Mouse (Mus musculus) hindbrain, embryonic 12.5 days (tissue): Measurements from ENCODE around the gene Acacb. TPM values are rescaled to one million over a fixed set of nuclear protein-coding genes. Genes with fewer than 3 reads are reported as not detected.

Experiments used
- ATAC-seq: fragments of 200-750 bp; cut with Nextera tagmentation; 2 replicates; pipeline ENCODE4 v1.8.0; 2017; ENCODE audit warnings: moderate TSS enrichment; ENCODE audit not compliant: low FRiP score
- H3K27ac ChIP-seq: fragments of 300-500 bp; sonication (generic); 2 replicates; pipeline ENCODE4 v1.5.1; 2016; ENCODE audit warnings: mild to moderate bottlenecking
- H3K27me3 ChIP-seq: fragments of 300-500 bp; sonication (generic); 2 replicates; pipeline ENCODE4 v1.6.1; 2016; ENCODE audit warnings: mild to moderate bottlenecking
- H3K36me3 ChIP-seq: fragments of 300-500 bp; sonication (generic); 2 replicates; pipeline ENCODE4 v1.6.1; 2016; ENCODE audit warnings: mild to moderate bottlenecking
- H3K4me1 ChIP-seq: fragments of 300-500 bp; sonication (generic); 2 replicates; pipeline ENCODE4 v1.6.1; 2016
- H3K4me2 ChIP-seq: fragments of 300-500 bp; sonication (generic); replicated peaks from 2 replicates; pipeline ENCODE4 v1.6.1; 2016; ENCODE audit warnings: mild to moderate bottlenecking
- H3K4me3 ChIP-seq: fragments of 300-500 bp; sonication (generic); 2 replicates; pipeline ENCODE4 v1.5.1; 2016; ENCODE audit warnings: mild to moderate bottlenecking
- H3K9ac ChIP-seq: fragments of 300-500 bp; sonication (generic); 2 replicates; pipeline ENCODE4 v1.6.1; 2016; ENCODE audit warnings: mild to moderate bottlenecking, moderate library complexity
- H3K9me3 ChIP-seq: fragments of 300-500 bp; sonication (generic); replicated peaks from 2 replicates; pipeline ENCODE4 v1.6.1; 2016; ENCODE audit warnings: mild to moderate bottlenecking
- WGBS: fragments of 180-500 bp; shearing (Covaris S2); methylation state at CpG from one replicate; pipeline ENCODE4 v1.1.7; 2016; 5-methylcytosine and 5-hydroxymethylcytosine counted together
- polyA plus RNA-seq: library from polyadenylated mRNA; unstranded; fragments of >200 nt; fragmentation: Nextera tagmentation; extraction: Ambion mirVana; gene quantifications from 2 replicates; pipeline ENCODE4 v1.2.1, GENCODE M21; 2016

The Acacb gene
- polyA plus RNA-seq, 1 experiment from 2014 or later, result 2.4 TPM

DNA sequence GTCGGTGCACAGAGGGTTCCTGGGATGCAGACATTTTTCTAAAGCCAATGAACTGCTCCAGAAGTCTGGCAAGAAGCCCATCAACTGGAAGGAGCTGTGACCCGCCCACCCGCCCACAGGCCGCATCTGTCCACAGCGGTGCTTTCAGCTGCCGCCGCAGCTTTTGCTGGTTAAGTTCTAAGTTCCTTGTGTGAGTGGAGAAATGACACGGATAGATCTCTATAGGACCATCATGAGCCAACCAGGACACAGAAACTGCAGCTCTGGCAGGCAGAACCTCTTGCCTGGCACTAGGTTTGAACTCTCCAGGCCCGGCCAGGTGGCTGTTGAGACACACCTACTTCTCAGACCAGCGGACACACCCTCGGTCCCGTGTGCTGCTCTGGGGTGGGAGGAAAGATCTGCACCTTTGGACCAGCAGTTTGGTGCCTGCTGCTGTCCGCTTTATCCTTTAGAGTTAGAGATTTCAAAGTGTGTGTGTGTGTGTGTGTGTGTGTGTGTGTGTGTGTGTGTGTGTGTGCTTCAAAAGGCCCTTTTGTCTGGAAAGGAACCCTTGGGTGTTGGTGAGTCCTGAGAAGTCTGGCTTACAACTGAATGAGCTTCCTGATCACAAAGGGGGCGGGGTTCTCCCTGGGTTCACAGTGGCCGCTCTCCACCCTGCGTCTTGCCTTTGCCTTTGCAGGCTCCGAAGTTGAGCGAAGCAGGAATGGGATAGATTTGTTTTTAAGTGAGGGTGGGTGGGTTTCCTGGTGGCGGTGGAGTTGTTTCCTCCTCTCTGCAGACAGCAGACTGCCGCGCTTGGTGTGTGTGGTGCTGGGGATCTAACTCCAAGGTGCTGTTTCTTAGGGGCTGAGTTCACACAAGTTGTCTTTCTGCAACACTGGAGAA is 7.8 kb upstream of the Acacb start:
- no peak overlapping the region for H3K9ac ChIP-seq
- peaks cover 22% of the 10 kb centered on the region for H3K4me1 ChIP-seq
- H3K4me2 ChIP-seq, result peak overlapping the region; percentile 19
- peak overlapping the region; percentile 83 for H3K27ac ChIP-seq
- ATAC-seq, result peak; percentile 41; the same call in 1 of the 2 replicates
- whole genome bisulfite sequencing, result 71% methylated on average over 21 of the region's 21 CpGs
- 0 out of 2 replicates have a peak, but pooled peaks cover 2% of the 10 kb centered on the region for H3K36me3 ChIP-seq
- no peaks in the 10 kb centered on the region for H3K27me3 ChIP-seq
- no peaks in the 10 kb centered on the region for H3K9me3 ChIP-seq
- no peak overlapping the region for H3K4me3 ChIP-seq

- Histone ChIP-seq H3K4me2 (peak overlapping the region; percentile 19), H3K9ac (no peak overlapping the region), H3K36me3 (0 out of 2 replicates have a peak, but pooled peaks cover 2% of the 10 kb centered on the region), H3K27me3 (no peaks in the 10 kb centered on the region), H3K9me3 (no peaks in the 10 kb centered on the region), H3K4me1 (peaks cover 22% of the 10 kb centered on the region), H3K27ac (peak overlapping the region; percentile 83), H3K4me3 (no peak overlapping the region)
- ATAC-seq, result peak; percentile 87
- WGBS, result 34% methylated on average over 9 of the region's 9 CpGs
Measured at GRCm38 (mm10) chr5:114139175-114139574, 7.2 kb upstream of the Acacb start.

GRCm38 (mm10) chr5:114147043-114147972 is 973 bp downstream of the Acacb start:
- no peak overlapping the region for H3K27ac ChIP-seq
- 89% methylated on average over 14 of the region's 14 CpGs for WGBS

GRCm38 (mm10) chr5:114152359-114153092 is 6.2 kb downstream of the Acacb start:
- H3K27me3 ChIP-seq, result 0 out of 2 replicates have a peak, but pooled peaks cover 2% of the 10 kb centered on the region
- 0 out of 2 replicates have a peak, but pooled peaks cover 3% of the 10 kb centered on the region for H3K9me3 ChIP-seq
- no peak overlapping the region for H3K4me3 ChIP-seq
- 85% methylated on average over 12 of the region's 12 CpGs for WGBS
- no peak overlapping the region for H3K27ac ChIP-seq
- ATAC-seq, result no peak
- H3K4me1 ChIP-seq, result no peaks in the 10 kb centered on the region
- no peak overlapping the region for H3K4me2 ChIP-seq
- H3K36me3 ChIP-seq, result no peaks in the 10 kb centered on the region
- H3K9ac ChIP-seq, result no peak overlapping the region

More at GRCm38 (mm10) chr5:114147043-114147972, 973 bp downstream of the Acacb start:
- no peak overlapping the region for H3K4me3 ChIP-seq
- no peak overlapping the region for H3K4me2 ChIP-seq
- H3K36me3 ChIP-seq, result no peaks in the 10 kb centered on the region
- 0 out of 2 replicates have a peak, but pooled peaks cover 3% of the 10 kb centered on the region for H3K9me3 ChIP-seq
- ATAC-seq, result no peak
- no peak overlapping the region for H3K9ac ChIP-seq
- H3K27me3 ChIP-seq, result no peaks in the 10 kb centered on the region
- H3K4me1 ChIP-seq, result peaks cover 5% of the 10 kb centered on the region

DNA sequence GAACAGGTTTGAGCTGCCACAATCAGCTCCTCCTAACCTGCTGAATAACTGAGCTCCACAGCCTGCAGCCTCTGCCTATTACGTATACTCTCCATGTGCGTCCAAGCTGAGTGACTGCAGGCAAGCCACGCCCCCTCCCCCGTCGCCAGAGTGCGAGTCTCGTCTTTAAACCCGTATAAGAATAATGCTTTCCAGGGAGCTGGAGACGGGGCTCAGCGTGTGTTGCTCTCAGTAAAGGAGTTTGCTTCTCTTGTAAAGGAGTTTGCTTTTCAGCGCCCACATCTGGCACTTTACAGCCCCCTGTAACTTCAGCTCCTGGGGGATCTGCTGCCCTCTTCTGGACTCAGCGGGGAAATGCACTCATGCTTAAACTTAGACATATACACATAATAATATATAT is 7.2 kb downstream of the Acacb start:
- Histone ChIP-seq H3K9ac (no peak overlapping the region), H3K9me3 (0 out of 2 replicates have a peak, but pooled peaks cover 2% of the 10 kb centered on the region), H3K4me1 (no peaks in the 10 kb centered on the region), H3K27ac (0 out of 2 replicates have a peak overlapping the region, but pooled peaks have one; percentile 17), H3K4me3 (peak overlapping the region; percentile 20), H3K4me2 (peak overlapping the region; percentile 33), H3K36me3 (no peaks in the 10 kb centered on the region), H3K27me3 (0 out of 2 replicates have a peak, but pooled peaks cover 2% of the 10 kb centered on the region)
- no peak for ATAC-seq
- 4% methylated on average over 12 of the region's 12 CpGs for WGBS

DNA sequence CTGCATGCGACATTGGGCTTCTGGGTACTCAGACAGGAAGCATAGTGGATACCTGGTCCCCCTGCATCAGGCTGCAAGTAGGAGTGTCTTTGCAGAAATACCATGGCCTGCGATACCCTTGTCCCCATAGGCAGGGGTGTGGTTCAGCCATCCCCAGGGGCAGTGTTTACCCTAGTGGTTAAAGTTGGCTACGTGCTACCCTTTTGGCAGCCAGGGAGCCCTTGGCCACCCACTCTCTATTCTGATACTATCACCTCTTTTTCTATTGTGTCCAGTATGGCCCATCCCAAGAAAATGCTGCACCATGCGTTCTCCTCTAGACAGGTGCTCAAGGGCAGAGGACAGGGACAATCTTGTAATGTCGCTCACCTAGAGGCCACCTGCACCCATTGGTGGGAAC is 8.4 kb downstream of the Acacb start:
- WGBS, result 80% methylated on average over 5 of the region's 5 CpGs
- Histone ChIP-seq H3K9me3 (no peaks in the 10 kb centered on the region), H3K27me3 (0 out of 2 replicates have a peak, but pooled peaks cover 2% of the 10 kb centered on the region), H3K4me2 (no peak overlapping the region), H3K4me1 (no peaks in the 10 kb centered on the region), H3K9ac (no peak overlapping the region), H3K4me3 (no peak overlapping the region), H3K27ac (no peak overlapping the region), H3K36me3 (no peaks in the 10 kb centered on the region)
- no peak for ATAC-seq

- ATAC-seq, result no peak
- no peak overlapping the region for H3K4me3 ChIP-seq
- H3K4me2 ChIP-seq, result no peak overlapping the region
- 0 out of 2 replicates have a peak, but pooled peaks cover 2% of the 10 kb centered on the region for H3K27me3 ChIP-seq
- no peaks in the 10 kb centered on the region for H3K4me1 ChIP-seq
- no peaks in the 10 kb centered on the region for H3K9me3 ChIP-seq
- no peak overlapping the region for H3K9ac ChIP-seq
- H3K27ac ChIP-seq, result no peak overlapping the region
- H3K36me3 ChIP-seq, result no peaks in the 10 kb centered on the region
- 63% methylated on average over 9 of the region's 9 CpGs for WGBS
Measured at GRCm38 (mm10) chr5:114155168-114155933, 9.0 kb downstream of the Acacb start.

GRCm38 (mm10) chr5:114157236-114157635 is 10.9 kb downstream of the Acacb start:
- Histone ChIP-seq H3K9ac (no peak overlapping the region), H3K27me3 (0 out of 2 replicates have a peak, but pooled peaks cover 2% of the 10 kb centered on the region), H3K4me3 (no peak overlapping the region), H3K4me1 (no peaks in the 10 kb centered on the region), H3K9me3 (no peaks in the 10 kb centered on the region), H3K27ac (no peak overlapping the region), H3K36me3 (no peaks in the 10 kb centered on the region), H3K4me2 (no peak overlapping the region)
- 48% methylated on average over 7 of the region's 7 CpGs for WGBS
- no peak for ATAC-seq

DNA sequence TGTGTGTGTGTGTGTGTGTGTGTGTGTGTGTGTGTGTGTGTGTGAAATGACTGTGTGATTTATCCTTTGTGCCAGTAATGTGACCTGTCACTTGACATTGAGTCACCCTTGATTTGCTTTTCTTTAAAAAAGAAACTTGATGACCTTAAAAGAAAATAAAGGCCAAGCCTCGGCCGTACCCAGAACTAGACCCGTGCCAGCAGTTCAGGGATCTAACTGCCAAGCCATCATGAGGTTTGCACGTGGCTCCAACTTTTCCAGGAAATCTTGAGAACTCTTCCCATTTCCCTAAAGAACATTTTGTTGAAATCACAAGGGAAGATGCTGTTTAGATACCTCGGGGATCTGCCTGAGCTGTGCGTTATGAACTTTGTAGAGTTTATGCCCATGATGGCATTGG is 15.1 kb downstream of the Acacb start:
- WGBS, result 84% methylated on average over 6 of the region's 6 CpGs
- H3K4me3 ChIP-seq, result no peak overlapping the region
- ATAC-seq, result no peak

DNA sequence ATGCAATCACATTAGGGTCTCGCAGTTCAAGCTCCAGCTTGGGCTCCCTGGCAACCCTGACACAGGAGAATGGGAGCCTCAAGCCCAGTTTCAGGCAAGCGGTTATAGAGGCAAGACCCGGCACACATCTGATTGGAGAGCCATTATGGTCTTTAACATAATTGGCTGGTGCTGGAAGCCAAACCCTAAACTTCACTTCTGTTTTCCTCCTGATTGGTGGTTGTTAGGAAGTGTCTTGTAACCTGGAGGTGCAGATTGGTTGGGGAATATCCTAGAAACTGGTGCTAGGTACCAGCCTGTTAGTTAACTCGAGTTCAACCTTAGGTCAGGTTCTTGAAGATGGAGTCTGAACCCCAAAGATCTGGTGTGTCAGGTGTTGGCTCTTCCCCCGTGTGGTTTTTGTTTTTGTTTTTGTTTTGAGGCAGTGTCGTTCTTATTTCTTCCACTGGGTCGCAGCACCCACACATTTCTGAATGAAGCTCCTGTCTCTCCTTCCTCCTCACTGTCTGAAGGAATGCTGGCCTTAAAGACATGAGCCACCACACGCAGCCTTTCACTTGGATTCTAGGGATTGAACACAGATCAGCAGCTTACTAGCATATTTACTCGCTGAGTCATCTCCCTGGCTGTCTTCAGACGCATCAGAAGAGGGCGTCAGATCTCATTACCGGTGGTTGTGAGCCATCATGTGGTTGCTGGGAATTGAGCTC is 15.9 kb downstream of the Acacb start:
- Histone ChIP-seq H3K4me2 (no peak overlapping the region), H3K4me3 (no peak overlapping the region), H3K9me3 (no peaks in the 10 kb centered on the region), H3K27me3 (no peaks in the 10 kb centered on the region; the same call in 1 of the 2 replicates), H3K27ac (no peak overlapping the region), H3K4me1 (no peaks in the 10 kb centered on the region), H3K36me3 (no peaks in the 10 kb centered on the region), H3K9ac (no peak overlapping the region)
- ATAC-seq, result no peak
- whole genome bisulfite sequencing, result 59% methylated on average over 12 of the region's 12 CpGs

More for the DNA sequence above, 15.1 kb downstream of the Acacb start:
- Histone ChIP-seq H3K36me3 (no peaks in the 10 kb centered on the region), H3K4me1 (no peaks in the 10 kb centered on the region), H3K9ac (no peak overlapping the region), H3K9me3 (no peaks in the 10 kb centered on the region), H3K4me2 (no peak overlapping the region), H3K27me3 (no peaks in the 10 kb centered on the region; the same call in 1 of the 2 replicates), H3K27ac (no peak overlapping the region)
